Comparison of ENCODE assay signal across 8 mouse cellular contexts in the genomic region with DNA sequence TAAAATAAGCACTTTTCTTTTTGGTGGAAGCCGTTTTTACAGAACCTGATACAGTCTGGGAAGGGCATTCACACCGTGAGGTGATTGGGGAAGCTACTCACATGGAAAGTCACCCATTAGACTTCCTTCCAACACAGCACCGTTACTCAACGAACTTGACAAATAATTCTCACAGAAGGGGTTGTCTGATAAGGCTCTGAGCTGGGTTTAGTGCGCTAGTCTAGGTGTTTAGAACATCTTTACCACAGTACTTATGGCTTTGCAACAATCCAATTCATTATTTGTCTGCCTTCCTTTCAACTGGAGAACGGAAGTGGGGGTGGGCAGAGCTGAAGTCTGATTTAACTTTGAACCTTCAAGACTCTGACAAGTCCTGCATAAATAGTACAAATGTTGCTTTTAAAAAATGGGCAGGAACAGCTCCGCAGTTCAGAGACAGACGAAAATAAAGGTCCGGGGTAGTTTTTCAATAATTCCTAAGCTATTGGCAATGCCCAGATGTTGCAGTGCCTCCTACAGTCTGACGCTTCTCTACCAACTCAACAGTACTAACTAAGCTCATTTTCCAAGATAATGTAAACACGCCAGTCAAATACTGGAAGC. TPM values are rescaled to one million over a fixed set of nuclear protein-coding genes. Genes with fewer than 3 reads are reported as not detected.
A peak's percentile ranks its signal among the peaks of the same experiment; 100 is the strongest.
DNase-seq lines count a peak whose midpoint lies in the region; ATAC-seq and TF ChIP-seq lines count a peak whose summit lies in the region.

No protein-coding gene starts in this region.

- no peak for DNase-seq in gastrocnemius, adult 2 months
- DNase-seq in gastrocnemius, postnatal 36 days, result no peak
- DNase-seq in heart, embryonic 10.5 days (ENCODE audit: low spot score), result no peak
- DNase-seq in kidney, postnatal 14 days, result peak; percentile 41
- DNase-seq in right cerebral cortex, adult 18-20 months, result no peak
- no peak for DNase-seq in testis, postnatal 14 days (ENCODE audit: low spot score)

- no peak for TF ChIP-seq POLR2A in bone marrow, adult 2 months (IDR thresholded peaks at IDR 0.05; ENCODE audit: borderline replicate concordance, control insufficient read depth, low read depth, low read length)

- intact Hi-C loops in gastrocnemius, adult 2 months (cut with DNase I), result no loop called here
- intact Hi-C loops in gastrocnemius, postnatal 36 days (cut with DNase I), result no loop called here

- WGBS in bone marrow, adult 2 months, result under 1% methylated on average over 11 of the region's 11 CpGs
- WGBS in heart, embryonic 10.5 days, result 29% methylated on average over 11 of the region's 11 CpGs
- WGBS in midbrain, embryonic 16.5 days, result 43% methylated on average over 11 of the region's 11 CpGs

- peak overlapping the region; percentile 85 for H3K9ac ChIP-seq in midbrain, embryonic 16.5 days (ENCODE audit: low read depth, low read length)

- peaks cover 8% of the 10 kb centered on the region; the same call in 1 of the 2 replicates for H3K36me3 ChIP-seq in heart, embryonic 10.5 days
- no peaks in the 10 kb centered on the region for H3K36me3 ChIP-seq in midbrain, embryonic 16.5 days (ENCODE audit: control insufficient read depth, insufficient read depth, low read length)

- H3K4me1 ChIP-seq in bone marrow, adult 2 months (ENCODE audit: control insufficient read depth, insufficient read depth, low read length), result peaks cover 3% of the 10 kb centered on the region; the same call in 1 of the 2 replicates
- peaks cover 16% of the 10 kb centered on the region for H3K4me1 ChIP-seq in heart, embryonic 10.5 days
- peaks cover 6% of the 10 kb centered on the region for H3K4me1 ChIP-seq in midbrain, embryonic 16.5 days (ENCODE audit: control insufficient read depth, insufficient read depth, low read length)

- peak; percentile 26; the same call in 1 of the 2 replicates for TF ChIP-seq CTCF in gastrocnemius, adult 2 months (IDR thresholded peaks at IDR 0.05)
- TF ChIP-seq CTCF in bone marrow, adult 2 months (IDR thresholded peaks at IDR 0.05; ENCODE audit: control insufficient read depth, insufficient read depth, low read length), result no peak

- H3K9me3 ChIP-seq in heart, embryonic 10.5 days, result no peaks in the 10 kb centered on the region
- H3K9me3 ChIP-seq in midbrain, embryonic 16.5 days (replicated peaks; ENCODE audit: control insufficient read depth, low read length, poor library complexity, severe bottlenecking), result no peaks in the 10 kb centered on the region

- H3K27me3 ChIP-seq in heart, embryonic 10.5 days (ENCODE audit: insufficient read depth, poor library complexity, severe bottlenecking), result no peaks in the 10 kb centered on the region
- no peaks in the 10 kb centered on the region for H3K27me3 ChIP-seq in midbrain, embryonic 16.5 days (ENCODE audit: control insufficient read depth, insufficient read depth, low read depth, low read length)

- H3K4me3 ChIP-seq in gastrocnemius, adult 2 months, result peak overlapping the region; percentile 97
- peak overlapping the region; percentile 81 for H3K4me3 ChIP-seq in bone marrow, adult 2 months (replicated peaks; ENCODE audit: control insufficient read depth, low read depth, low read length)
- H3K4me3 ChIP-seq in heart, embryonic 10.5 days, result peak overlapping the region; percentile 86
- peak overlapping the region; percentile 77 for H3K4me3 ChIP-seq in midbrain, embryonic 16.5 days (ENCODE audit: low read depth, low read length)

- ATAC-seq in midbrain, embryonic 16.5 days, result peak; percentile 47

- H3K4me2 ChIP-seq in midbrain, embryonic 16.5 days (ENCODE audit: low read length), result peak overlapping the region; percentile 87

- H3K27ac ChIP-seq in gastrocnemius, adult 2 months, result peak overlapping the region; percentile 95
- peak overlapping the region; percentile 46; the same call in 1 of the 2 replicates for H3K27ac ChIP-seq in bone marrow, adult 2 months (ENCODE audit: control insufficient read depth, insufficient read depth, low read depth, low read length, poor library complexity)
- peak overlapping the region; percentile 92 for H3K27ac ChIP-seq in heart, embryonic 10.5 days
- peak overlapping the region; percentile 80 for H3K27ac ChIP-seq in midbrain, embryonic 16.5 days (ENCODE audit: low read length)

RNA-seq across cellular contexts. Expression of a gene that starts 0.9 kb away (rescaled TPM):
- total RNA-seq in gastrocnemius, adult 2 months (2021), result 1 to 10 TPM; 5.1 to 7.9 TPM
- total RNA-seq in gastrocnemius, postnatal 36 days (2021), result 1 to 10 TPM; 7.0 to 7.3 TPM
- polyA plus RNA-seq in bone marrow, adult 2 months (2011; ENCODE audit: insufficient read depth, insufficient read length, low replicate concordance, missing spikeins), result 4.8 and 14.6 TPM in 2 replicates
- 32.3 and 39.3 TPM in 2 replicates for polyA plus RNA-seq in heart, embryonic 10.5 days (2016; fragmentation: Nextera tagmentation; extraction: Ambion mirVana)
- 24.9 and 27.2 TPM in 2 replicates for polyA plus RNA-seq in midbrain, embryonic 16.5 days (2015; fragmentation: Nextera tagmentation; extraction: Ambion mirVana)

RNA-seq across cellular contexts. Expression of a gene that starts 24.1 kb away (rescaled TPM):
- total RNA-seq in gastrocnemius, adult 2 months (2021), result 1 to 10 TPM in 1 of 2 experiments, under 1 TPM in 1; 0.99 to 1.3 TPM
- 1 to 10 TPM; 1.2 to 1.4 TPM for total RNA-seq in gastrocnemius, postnatal 36 days (2021)
- polyA plus RNA-seq in bone marrow, adult 2 months (2011; ENCODE audit: insufficient read depth, insufficient read length, low replicate concordance, missing spikeins), result 3.7 and 3.8 TPM in 2 replicates
- polyA plus RNA-seq in heart, embryonic 10.5 days (2016; fragmentation: Nextera tagmentation; extraction: Ambion mirVana), result 4.7 and 5.3 TPM in 2 replicates
- polyA plus RNA-seq in midbrain, embryonic 16.5 days (2015; fragmentation: Nextera tagmentation; extraction: Ambion mirVana), result 8.3 and 9.9 TPM in 2 replicates

RNA-seq across cellular contexts. Expression of a gene that starts 51.5 kb away (rescaled TPM):
- total RNA-seq in gastrocnemius, adult 2 months (2021), result not detected
- not detected for total RNA-seq in gastrocnemius, postnatal 36 days (2021)
- not detected in 2 replicates for polyA plus RNA-seq in bone marrow, adult 2 months (2011; ENCODE audit: insufficient read depth, insufficient read length, low replicate concordance, missing spikeins)
- 2.5 and 3.0 TPM in 2 replicates for polyA plus RNA-seq in heart, embryonic 10.5 days (2016; fragmentation: Nextera tagmentation; extraction: Ambion mirVana)
- polyA plus RNA-seq in midbrain, embryonic 16.5 days (2015; fragmentation: Nextera tagmentation; extraction: Ambion mirVana), result 0.72 and 0.78 TPM in 2 replicates

RNA-seq across cellular contexts. Expression of a gene that starts 56.9 kb away (rescaled TPM):
- total RNA-seq in gastrocnemius, adult 2 months (2021), result under 1 TPM; 0.64 to 0.86 TPM
- total RNA-seq in gastrocnemius, postnatal 36 days (2021), result 1 to 10 TPM; 1.4 to 2.0 TPM
- polyA plus RNA-seq in bone marrow, adult 2 months (2011; ENCODE audit: insufficient read depth, insufficient read length, low replicate concordance, missing spikeins), result 10.9 and 11.4 TPM in 2 replicates
- polyA plus RNA-seq in heart, embryonic 10.5 days (2016; fragmentation: Nextera tagmentation; extraction: Ambion mirVana), result 0.16 and 0.21 TPM in 2 replicates
- 1.0 and 1.8 TPM in 2 replicates for polyA plus RNA-seq in midbrain, embryonic 16.5 days (2015; fragmentation: Nextera tagmentation; extraction: Ambion mirVana)
